Mouse (Mus musculus): ENCODE data around the gene Zc3h13.

Zc3h13 gene

DNA sequence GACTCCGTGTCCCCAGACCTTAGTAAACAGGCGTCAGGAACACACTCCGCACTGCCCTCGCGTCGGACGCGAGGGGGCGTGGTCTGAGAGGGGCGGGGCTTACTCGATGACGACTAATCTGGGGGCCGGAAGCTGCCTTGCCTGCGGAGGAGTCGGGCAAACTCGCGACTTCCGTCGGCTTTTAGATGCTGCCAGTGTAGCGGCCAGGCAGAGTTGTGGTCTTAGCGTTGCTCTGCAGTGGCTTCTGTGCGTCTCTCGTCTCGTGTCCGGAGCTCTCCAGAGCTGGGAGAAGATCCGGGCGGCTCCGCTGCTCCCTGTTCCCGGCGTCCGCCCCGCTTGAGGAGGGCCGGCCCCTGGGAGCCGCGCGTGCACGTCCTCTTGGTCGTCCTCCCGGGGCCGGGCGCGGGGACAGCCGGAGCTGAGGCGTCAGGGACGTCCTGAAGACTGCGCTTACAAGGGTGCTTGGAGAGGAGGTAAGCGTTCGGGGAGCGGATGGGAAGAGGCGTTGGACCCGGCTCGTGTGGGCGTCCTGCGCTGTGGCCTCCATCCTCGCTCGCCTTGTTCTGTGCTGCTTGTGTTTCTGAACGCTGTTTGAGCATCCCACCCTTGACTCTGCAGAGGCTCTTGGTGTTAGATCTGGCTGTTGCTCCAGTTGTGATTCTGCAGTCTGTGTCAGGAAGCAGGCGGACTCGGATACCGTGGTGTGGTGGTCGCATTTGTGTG, at the start of gene Zc3h13:
Gene Zc3h13, plus strand, starts transcription at position 181 of the 723 bp plus-strand sequence.
- DNase-seq = peak; percentile 99

- DNase-seq = no peak
Measured at GRCm38 (mm10) chr14:75235552-75235951, 48.6 kb upstream of the Zc3h13 start.

DNA sequence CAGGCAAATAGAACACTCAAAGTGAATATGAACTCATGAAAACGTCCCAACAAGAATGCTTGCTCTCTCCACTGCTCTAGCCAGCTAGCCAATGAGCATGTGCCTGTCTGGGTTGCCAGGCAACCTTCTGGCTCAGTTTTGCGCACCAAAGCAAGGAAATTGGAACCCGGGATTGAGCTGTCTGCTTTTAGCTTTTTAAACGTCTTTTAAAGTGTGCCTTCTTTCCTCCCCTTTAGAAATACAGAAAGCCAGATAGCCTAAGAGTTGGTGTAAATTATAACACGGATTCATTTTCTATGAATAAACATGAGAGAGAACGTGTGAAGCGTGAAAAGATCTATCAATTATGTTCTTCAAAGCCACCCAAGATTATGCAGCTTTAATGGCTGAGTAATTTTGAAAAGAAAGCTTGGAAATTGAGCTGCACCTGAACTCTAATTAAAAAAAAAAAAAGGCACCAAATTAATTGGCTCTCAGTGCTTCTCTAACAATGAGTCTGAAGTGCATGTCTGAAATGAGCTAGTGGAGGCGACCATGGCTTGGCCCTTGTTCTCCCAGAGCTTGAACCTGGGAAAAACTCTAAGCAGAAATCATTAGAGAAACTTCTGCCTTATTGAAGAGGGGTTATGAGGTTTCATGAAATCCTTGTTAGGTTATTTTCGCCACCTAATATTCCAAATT, 48.1 kb upstream of the Zc3h13 start:
- no peak for DNase-seq

DNA sequence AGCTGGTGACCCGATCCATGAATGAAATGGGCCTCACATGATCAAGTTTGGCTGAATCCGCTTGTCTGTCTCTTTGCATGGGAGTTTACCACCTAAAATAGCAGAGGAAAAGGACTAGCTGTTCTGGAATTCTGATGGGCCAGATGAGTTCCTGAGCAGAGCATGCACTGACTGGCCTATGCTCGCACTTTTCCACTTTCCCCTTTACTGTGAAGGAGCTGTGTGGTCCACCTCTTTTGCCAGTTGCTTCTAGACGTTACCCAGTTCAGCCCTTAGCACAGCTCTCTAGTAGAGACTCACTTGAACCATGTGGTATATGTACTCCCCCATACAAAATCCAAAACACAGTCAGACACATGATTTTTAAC, 47.6 kb upstream of the Zc3h13 start:
- no peak for DNase-seq

- DNase-seq = no peak
Measured at GRCm38 (mm10) chr14:75237096-75237495, 47.1 kb upstream of the Zc3h13 start.

DNA sequence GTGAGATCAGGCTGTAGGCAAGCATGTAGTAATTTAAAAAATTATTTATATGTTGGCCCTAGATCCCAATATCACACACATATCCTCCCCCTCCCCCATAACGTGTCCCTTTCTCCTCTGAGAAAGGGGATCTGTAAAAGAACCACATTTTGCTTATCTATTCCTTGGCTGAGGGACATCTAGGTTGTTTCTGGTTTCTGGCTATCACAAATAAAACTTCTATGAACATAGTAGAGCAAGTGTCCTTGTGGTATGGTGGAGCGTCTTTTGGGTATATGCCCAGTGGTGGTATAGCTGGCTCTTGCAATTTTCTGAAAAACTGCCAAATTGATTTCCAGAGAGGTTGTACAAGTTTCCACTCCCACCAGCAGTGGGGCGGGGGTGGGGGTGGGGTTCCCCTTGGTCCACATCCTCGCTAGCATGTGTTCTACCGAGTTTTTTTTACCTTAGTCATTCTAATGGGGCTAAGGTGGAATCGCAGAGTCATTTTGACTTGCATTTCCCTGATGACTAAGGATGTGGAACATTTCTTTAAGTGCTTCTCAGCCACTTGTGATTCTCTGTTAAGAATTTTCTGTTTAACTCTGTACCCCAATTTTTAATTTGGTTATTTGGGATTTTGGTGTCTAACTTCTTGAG, 46.0 kb upstream of the Zc3h13 start:
- DNase-seq = no peak

- no peak for DNase-seq
Measured at GRCm38 (mm10) chr14:75242087-75242486, 42.1 kb upstream of the Zc3h13 start, which contains the start of gene Cpb2. Gene Cpb2 (plus strand): TSS chr14:75242287.

- DNase-seq = no peak
Measured at GRCm38 (mm10) chr14:75246024-75247000, 37.9 kb upstream of the Zc3h13 start.

DNA sequence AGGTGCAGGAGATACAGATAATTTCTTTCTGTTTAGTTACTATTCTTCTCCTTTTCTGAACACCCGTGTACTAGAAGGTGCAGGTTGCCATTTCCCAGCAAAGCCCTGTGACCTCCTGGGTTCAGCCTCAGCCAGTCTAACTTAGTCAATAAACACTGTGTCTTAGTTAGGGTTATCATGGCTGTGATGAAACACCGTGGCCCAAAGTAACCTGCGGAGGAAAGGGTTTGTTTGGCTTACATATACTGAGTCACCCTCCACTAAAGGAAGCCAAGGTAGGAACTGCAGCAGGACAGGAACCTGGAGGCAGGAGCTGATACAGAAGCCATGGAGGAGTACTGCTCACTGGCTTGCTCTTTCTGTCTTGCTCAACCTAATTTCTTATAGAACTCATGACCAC, 33.7 kb upstream of the Zc3h13 start:
- DNase-seq = no peak

- DNase-seq = no peak
Measured at GRCm38 (mm10) chr14:75256521-75256920, 27.7 kb upstream of the Zc3h13 start.

GRCm38 (mm10) chr14:75269531-75269930, 14.6 kb upstream of the Zc3h13 start:
- DNase-seq = no peak

DNA sequence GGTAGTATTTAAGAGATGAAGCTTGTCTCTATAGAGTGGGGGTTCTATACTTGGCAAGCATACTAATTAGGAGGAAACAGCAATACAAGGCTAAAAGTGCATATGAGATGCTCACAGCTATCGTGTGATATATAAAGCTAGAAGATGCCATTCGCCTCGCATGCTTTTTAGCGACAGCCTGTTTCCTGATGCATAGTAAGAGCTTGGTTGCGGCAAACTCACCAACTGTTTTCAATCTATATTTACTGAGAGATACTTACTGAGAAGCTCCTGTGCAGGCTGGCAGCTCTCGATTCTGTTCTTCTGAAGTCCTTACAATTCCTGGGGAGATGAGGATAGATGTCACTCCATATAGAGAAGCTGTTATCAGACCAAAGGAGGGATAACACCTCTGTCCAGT, 4.5 kb upstream of the Zc3h13 start:
- DNase-seq = no peak

GRCm38 (mm10) chr14:75280406-75280805, 3.8 kb upstream of the Zc3h13 start:
- no peak for DNase-seq

DNA sequence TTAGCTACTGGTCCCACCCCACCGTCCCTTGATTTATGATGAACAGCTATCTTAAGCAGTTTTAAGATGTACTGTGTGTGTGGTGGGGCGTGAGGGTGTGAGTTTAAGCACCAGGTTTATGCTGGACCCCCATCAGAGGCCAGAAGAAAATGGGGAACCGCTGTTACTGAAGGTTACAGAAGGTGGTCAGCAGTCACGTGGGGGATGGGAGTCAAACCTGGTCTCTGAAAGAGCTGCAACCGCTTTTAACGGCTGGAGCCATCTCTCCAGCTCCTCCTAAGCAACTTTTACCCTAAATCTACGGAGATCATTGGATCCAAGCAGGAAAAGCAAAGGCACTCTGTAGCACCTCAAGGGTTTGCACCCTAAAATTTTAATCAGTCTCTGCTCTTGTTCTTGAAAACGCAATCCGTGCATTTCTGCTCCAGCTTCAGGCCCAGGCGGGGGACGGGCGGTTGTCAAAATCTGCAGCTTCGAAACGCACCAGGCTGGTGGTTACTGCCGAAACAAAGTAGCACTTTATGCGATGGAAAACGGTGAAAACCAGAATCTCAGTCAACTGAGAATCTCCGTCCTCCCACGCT, 472 bp upstream of the Zc3h13 start:
- peak; percentile 88 for DNase-seq

- DNase-seq = peak; percentile 85
Measured at GRCm38 (mm10) chr14:75301081-75301480, 16.9 kb downstream of the Zc3h13 start.

GRCm38 (mm10) chr14:75303807-75304206, 19.6 kb downstream of the Zc3h13 start:
- DNase-seq = peak; percentile 85

GRCm38 (mm10) chr14:75307855-75308254, 23.7 kb downstream of the Zc3h13 start:
- DNase-seq = no peak

GRCm38 (mm10) chr14:75309336-75309992, 25.3 kb downstream of the Zc3h13 start:
- no peak for DNase-seq

DNA sequence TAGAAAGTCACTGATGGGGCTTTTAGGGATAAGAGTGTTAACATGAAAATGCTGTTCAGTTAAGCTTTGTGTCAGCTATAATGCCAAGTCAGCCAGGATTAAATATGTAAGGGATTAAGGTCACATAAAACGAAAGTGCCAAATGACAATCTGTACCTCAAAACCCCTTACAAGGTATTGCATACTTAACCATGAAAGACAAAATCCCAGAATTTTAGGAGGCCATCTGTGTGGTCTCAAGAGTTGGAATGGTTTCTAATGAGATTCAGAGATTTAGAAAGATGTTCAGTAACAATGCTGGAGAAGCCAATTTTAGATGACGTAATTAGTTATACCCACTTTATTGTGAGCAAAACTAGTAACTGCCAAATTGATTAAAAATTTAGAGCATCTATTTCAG, 30.3 kb downstream of the Zc3h13 start:
- DNase-seq = no peak

GRCm38 (mm10) chr14:75318736-75319135, 34.6 kb downstream of the Zc3h13 start:
- DNase-seq = no peak

DNA sequence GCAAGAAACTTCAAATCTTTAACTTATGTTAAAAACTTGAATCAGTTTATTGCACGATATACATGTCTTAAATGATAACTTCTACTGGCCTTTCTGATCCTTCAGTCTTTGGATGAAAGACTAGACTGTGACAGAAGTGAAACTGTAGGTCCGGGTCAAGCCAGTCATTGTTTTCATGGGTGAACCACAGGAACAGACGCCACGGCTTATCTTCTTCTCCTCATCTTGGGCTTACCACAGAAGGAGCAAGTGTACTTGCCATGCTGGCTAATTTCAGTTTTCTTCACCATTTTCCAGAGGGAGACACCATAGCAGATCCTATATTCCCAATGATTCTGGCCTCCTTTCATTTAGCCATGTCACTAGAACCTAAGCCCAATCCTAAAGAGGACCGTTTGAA, 36.1 kb downstream of the Zc3h13 start:
- no peak for DNase-seq

- DNase-seq = peak; percentile 87
Measured at GRCm38 (mm10) chr14:75323354-75323753, 39.2 kb downstream of the Zc3h13 start.
